Mouse (Mus musculus): Measurements from ENCODE around the gene Chd3.
"Not testable (repeated sequence)": the region's sequence is repeated elsewhere in the genome, so short reads cannot be mapped to it uniquely, and the experiment has no call there.

Chd3 gene

GRCm38 (mm10) chr11:69325628-69326407, 43.4 kb downstream of the Chd3 start, which contains the start of gene Kcnab3:
Gene Kcnab3, plus strand, starts transcription at chr11:69326258.
- peak; percentile 83 for DNase-seq (ENCODE audit: low spot score in 2 of 2)

DNA sequence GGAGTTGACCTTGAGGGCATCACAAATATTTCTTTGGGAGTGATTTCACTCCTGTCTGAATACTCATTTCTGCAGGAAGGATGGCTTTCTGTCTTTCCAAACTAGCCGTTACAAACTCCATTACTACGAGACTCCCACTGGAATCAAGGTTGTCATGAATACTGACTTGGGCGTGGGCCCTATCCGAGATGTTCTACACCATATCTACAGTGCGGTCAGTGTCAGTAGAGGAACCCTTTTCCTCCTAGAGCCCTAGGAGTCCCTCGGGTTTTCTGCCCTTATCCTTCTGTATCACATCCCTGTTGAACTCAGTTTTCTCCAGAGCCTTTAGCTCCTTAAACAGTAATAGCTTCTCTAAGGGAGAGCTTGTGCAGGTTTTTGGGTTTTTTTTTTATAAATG, 44.5 kb downstream of the Chd3 start:
- no peak for DNase-seq (ENCODE audit: low spot score in 2 of 2)

DNA sequence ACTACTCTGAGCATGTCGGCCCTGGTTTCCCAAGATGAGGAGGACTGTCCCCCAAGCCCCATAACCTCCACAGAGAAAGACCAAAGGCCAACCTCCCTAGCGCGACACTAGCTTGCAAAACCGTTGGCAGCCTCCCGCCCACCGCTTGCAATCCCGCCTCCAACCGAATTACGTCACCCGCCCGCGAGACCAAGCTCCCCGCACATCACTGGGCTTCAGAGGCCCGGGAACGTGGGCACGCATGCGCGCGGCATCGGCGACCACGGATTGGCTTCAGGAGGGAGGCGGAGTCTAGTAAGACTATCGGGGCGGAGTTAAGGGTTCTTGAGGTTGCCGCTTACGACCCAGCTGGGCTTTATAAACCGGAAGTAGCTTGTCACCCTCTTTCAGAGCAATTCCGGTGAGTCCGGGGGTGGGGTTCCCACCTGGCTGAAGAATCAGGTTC, 45.5 kb downstream of the Chd3 start, which contains the start of the genes Cntrob and Trappc1:
TSS of gene Cntrob (minus strand) at position 109 of the 445 bp plus-strand sequence.
TSS of gene Trappc1 (plus strand) at position 314 of the 445 bp plus-strand sequence.
- DNase-seq (ENCODE audit: low spot score in 2 of 2): peak; percentile 99 to 100

GRCm38 (mm10) chr11:69322693-69323471, 46.3 kb downstream of the Chd3 start:
- DNase-seq (ENCODE audit: low spot score in 2 of 2): peak in 1 of 2 experiments; percentile 22

DNA sequence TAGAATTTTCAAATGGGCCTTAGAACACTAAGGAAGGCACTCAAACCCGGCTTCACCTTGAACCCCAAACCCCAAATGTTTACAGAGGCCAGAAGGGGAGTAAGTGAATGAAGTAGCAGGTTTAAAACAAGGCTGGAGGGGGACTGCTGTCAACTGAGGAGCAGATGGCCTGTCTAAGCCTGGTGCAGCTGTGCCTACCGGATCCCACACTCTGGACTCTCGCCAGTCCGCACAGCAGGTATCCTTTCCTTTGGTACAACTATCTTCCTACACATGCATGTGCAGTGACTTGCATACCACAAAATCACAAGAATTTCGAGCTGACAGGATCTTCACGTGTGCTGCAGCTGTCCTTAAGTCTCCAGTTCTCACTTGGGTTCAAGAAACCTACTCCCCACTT, 47.2 kb downstream of the Chd3 start:
- no peak for DNase-seq (ENCODE audit: low spot score in 2 of 2)

- no peak for DNase-seq (ENCODE audit: low spot score in 2 of 2)
These were observed 47.6 kb downstream of the Chd3 start for GRCm38 (mm10) chr11:69321580-69321979.

DNA sequence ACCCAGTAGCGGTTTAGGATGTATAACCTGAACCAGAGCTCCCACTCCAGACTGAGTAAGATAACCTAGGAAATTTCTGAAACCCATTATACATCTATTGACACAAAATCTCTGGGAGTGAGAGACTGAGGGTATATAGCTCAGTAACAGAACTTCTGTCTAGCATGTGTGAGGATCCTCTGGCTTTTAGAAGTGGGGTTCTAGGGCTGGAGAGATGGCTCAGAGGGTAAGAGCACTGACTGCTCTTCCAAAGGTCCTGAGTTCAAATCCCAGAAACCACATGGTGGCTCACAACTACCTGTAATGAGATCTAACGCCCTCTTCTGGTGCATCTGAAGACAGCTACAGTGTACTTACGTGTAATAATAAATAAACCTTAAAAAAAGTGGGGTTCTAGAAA, 51.2 kb downstream of the Chd3 start:
- DNase-seq (ENCODE audit: low spot score in 2 of 2): not testable (repeated sequence)

DNA sequence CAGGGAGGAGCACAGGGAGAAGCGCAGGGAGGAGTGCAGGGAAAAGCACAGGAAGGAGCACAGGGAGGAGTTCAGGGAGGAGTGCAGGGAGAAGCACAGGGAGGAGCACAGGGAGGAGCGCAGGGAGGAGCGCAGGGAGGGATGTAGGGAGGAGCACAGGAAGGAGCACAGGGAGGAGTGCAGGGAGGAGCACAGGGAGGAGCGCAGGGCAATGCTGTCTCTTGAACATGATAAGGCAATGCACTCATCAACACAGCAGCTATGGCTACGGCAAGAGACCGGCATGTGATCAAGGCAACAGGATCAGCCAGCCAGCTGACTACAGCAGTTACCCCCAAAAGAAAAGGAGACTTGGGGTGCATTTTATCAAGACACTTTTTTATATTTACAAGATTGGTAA, 52.8 kb downstream of the Chd3 start:
- DNase-seq (ENCODE audit: low spot score in 2 of 2): no peak

- no peak for DNase-seq (ENCODE audit: low spot score in 2 of 2)
These were observed 57.9 kb downstream of the Chd3 start for GRCm38 (mm10) chr11:69311266-69311665.

GRCm38 (mm10) chr11:69306039-69306438, 63.2 kb downstream of the Chd3 start:
- no peak for DNase-seq (ENCODE audit: low spot score in 2 of 2)

- DNase-seq (ENCODE audit: low spot score in 2 of 2): no peak
These were observed 63.9 kb downstream of the Chd3 start for GRCm38 (mm10) chr11:69305291-69305690.

GRCm38 (mm10) chr11:69302817-69303216, 66.4 kb downstream of the Chd3 start:
- DNase-seq (ENCODE audit: low spot score in 2 of 2): no peak

DNA sequence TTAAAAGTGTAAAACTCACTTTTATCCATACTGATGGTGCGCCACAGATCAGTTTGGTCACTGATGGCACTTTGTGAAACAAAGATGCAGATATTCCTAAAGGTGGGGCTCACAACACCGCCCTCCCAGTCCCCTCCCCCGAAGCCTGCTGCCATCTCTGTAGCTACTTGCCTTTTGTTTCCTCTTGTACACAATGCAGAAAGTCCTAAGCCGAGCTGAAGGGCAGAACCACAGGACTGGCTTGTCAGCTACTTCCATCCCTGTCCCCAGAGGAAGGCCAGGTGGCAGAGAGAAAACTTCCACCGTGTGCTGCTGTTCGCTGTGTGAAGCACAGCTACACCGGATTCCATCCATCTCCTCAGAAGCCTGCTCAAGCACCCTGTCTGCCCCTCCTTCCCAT, 71.0 kb downstream of the Chd3 start:
- DNase-seq (ENCODE audit: low spot score in 2 of 2): no peak

- DNase-seq (ENCODE audit: low spot score in 2 of 2): no peak
These were observed 71.4 kb downstream of the Chd3 start for GRCm38 (mm10) chr11:69297799-69298198.

- DNase-seq (ENCODE audit: low spot score in 2 of 2): no peak
These were observed 73.9 kb downstream of the Chd3 start for GRCm38 (mm10) chr11:69295286-69295685.
